Mouse (Mus musculus) spleen, adult 2 months (tissue): ENCODE measurements around the gene Zfp553.

Experiments used
- CTCF ChIP-seq: fragments of 200-500 bp; IDR thresholded peaks from 2 replicates; pipeline ENCODE4 v1.5.1; 2011; ENCODE audit warnings: mild to moderate bottlenecking, inconsistent platforms; ENCODE audit not compliant: insufficient read depth, insufficient read length, insufficient replicate concordance; ENCODE audit errors: extremely low read depth
- POLR2A ChIP-seq: fragments of 200-500 bp; IDR thresholded peaks from 2 replicates; pipeline ENCODE4 v1.6.1; 2011; ENCODE audit warnings: low read depth, low read length, inconsistent platforms

GRCm38 (mm10) chr7:127253821-127254769 lies 21.2 kb downstream of the Zfp553 start:
- TF ChIP-seq CTCF: no peak
- TF ChIP-seq POLR2A: peak; percentile 18
